ENCODE assay signal across 7 mouse cellular contexts in the genomic region with DNA sequence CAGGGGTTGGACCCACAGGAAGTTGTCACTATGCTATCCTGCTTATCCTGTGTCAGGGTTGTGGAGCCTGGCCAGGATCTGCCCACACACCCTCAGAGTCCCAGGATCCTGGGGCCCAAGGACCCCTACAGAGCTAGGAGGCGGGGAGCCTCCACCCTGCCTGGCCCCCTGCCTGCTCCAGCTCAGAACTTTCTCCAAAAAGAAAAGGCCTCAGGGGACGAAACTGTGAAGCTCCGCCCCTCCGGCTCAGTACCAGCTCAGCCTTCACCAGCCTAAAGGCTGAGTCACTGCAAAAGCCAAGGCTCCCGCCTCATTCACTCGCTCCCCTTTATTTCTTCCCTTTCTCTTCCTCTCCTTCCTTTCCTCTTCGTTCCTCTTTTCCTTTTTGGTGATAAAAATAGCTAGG. TPM values are rescaled to one million over a fixed set of nuclear protein-coding genes. Genes with fewer than 3 reads are reported as not detected.
A peak's percentile ranks its signal among the peaks of the same experiment; 100 is the strongest.
DNase-seq lines count a peak whose midpoint lies in the region; ATAC-seq and TF ChIP-seq lines count a peak whose summit lies in the region.

No protein-coding gene starts in this region.

- no peak for TF ChIP-seq CTCF in G1E (IDR thresholded peaks at IDR 0.05; ENCODE audit: low read depth, low read length)

- H3K9ac ChIP-seq in hindbrain, embryonic 14.5 days = no peak overlapping the region
- no peak overlapping the region for H3K9ac ChIP-seq in liver, embryonic 11.5 days (ENCODE audit: low read depth, low read length)
- peak overlapping the region; percentile 14; the same call in 1 of the 2 replicates for H3K9ac ChIP-seq in neural tube, embryonic 13.5 days

- H3K9me3 ChIP-seq in G1E (replicated peaks) = no peaks in the 10 kb centered on the region
- H3K9me3 ChIP-seq in hindbrain, embryonic 14.5 days (ENCODE audit: control insufficient read depth, low read length) = no peaks in the 10 kb centered on the region
- H3K9me3 ChIP-seq in liver, embryonic 11.5 days (ENCODE audit: control insufficient read depth, low read length) = no peaks in the 10 kb centered on the region
- no peaks in the 10 kb centered on the region for H3K9me3 ChIP-seq in neural tube, embryonic 13.5 days

- peaks cover 46% of the 10 kb centered on the region for H3K27me3 ChIP-seq in G1E (ENCODE audit: insufficient read depth, low read length)
- H3K27me3 ChIP-seq in hindbrain, embryonic 14.5 days (ENCODE audit: control insufficient read depth, insufficient read depth, low read length) = peaks cover 19% of the 10 kb centered on the region
- peaks cover 22% of the 10 kb centered on the region for H3K27me3 ChIP-seq in liver, embryonic 11.5 days (replicated peaks; ENCODE audit: control insufficient read depth, insufficient read depth, low read length)
- peaks cover 23% of the 10 kb centered on the region for H3K27me3 ChIP-seq in neural tube, embryonic 13.5 days

- DNase-seq in G1E (ENCODE audit: low spot score) = peak; percentile 50
- DNase-seq in adrenal gland, postnatal 10 days = peak; percentile 90
- DNase-seq in forelimb bud, embryonic 11.5 days (ENCODE audit: low read depth, low spot score) = peak; percentile 52
- no peak for DNase-seq in hindbrain, embryonic 14.5 days (ENCODE audit: low spot score)
- DNase-seq in liver, embryonic 11.5 days (ENCODE audit: low spot score) = no peak
- DNase-seq in T-cell, adult 2 months (ENCODE audit: low spot score) = no peak

- no peak overlapping the region; the same call in 1 of the 2 replicates for H3K4me3 ChIP-seq in G1E (ENCODE audit: low read depth, low read length)
- no peak overlapping the region for H3K4me3 ChIP-seq in hindbrain, embryonic 14.5 days (replicated peaks; ENCODE audit: low read length)
- no peak overlapping the region for H3K4me3 ChIP-seq in liver, embryonic 11.5 days (ENCODE audit: low read depth, low read length)
- no peak overlapping the region for H3K4me3 ChIP-seq in neural tube, embryonic 13.5 days

- peaks cover 19% of the 10 kb centered on the region for H3K4me1 ChIP-seq in G1E (ENCODE audit: insufficient read depth, low read depth, low read length)
- H3K4me1 ChIP-seq in hindbrain, embryonic 14.5 days (replicated peaks; ENCODE audit: control insufficient read depth, insufficient read depth, low read length) = peaks cover 31% of the 10 kb centered on the region
- H3K4me1 ChIP-seq in liver, embryonic 11.5 days (replicated peaks; ENCODE audit: control insufficient read depth, insufficient read depth, low read length) = peaks cover 15% of the 10 kb centered on the region
- peaks cover 53% of the 10 kb centered on the region for H3K4me1 ChIP-seq in neural tube, embryonic 13.5 days (replicated peaks)

- ATAC-seq in G1E (ENCODE audit: extremely low read depth, insufficient number of reproducible peaks, low FRiP score, poor library complexity, severe bottlenecking) = no peak
- no peak; the same call in 1 of the 2 replicates for ATAC-seq in hindbrain, embryonic 14.5 days (ENCODE audit: low FRiP score)
- peak; percentile 22; the same call in 1 of the 2 replicates for ATAC-seq in liver, embryonic 11.5 days (replicated peaks; ENCODE audit: low FRiP score)
- peak; percentile 30; the same call in 1 of the 2 replicates for ATAC-seq in neural tube, embryonic 13.5 days (ENCODE audit: low read depth)

- 9% methylated on average over 7 of the region's 7 CpGs for WGBS in hindbrain, embryonic 14.5 days
- 15% methylated on average over 7 of the region's 7 CpGs for WGBS in liver, embryonic 11.5 days
- 7% methylated on average over 7 of the region's 7 CpGs for WGBS in neural tube, embryonic 13.5 days

- H3K36me3 ChIP-seq in G1E (replicated peaks) = no peaks in the 10 kb centered on the region
- H3K36me3 ChIP-seq in hindbrain, embryonic 14.5 days (replicated peaks; ENCODE audit: control insufficient read depth, insufficient read depth) = no peaks in the 10 kb centered on the region
- no peaks in the 10 kb centered on the region for H3K36me3 ChIP-seq in liver, embryonic 11.5 days (ENCODE audit: control insufficient read depth, insufficient read depth, low read length)
- H3K36me3 ChIP-seq in neural tube, embryonic 13.5 days = no peaks in the 10 kb centered on the region

- H3K27ac ChIP-seq in hindbrain, embryonic 14.5 days = peak overlapping the region; percentile 44
- H3K27ac ChIP-seq in liver, embryonic 11.5 days (ENCODE audit: low read depth, low read length) = peak overlapping the region; percentile 13; the same call in 1 of the 2 replicates
- peak overlapping the region; percentile 73 for H3K27ac ChIP-seq in neural tube, embryonic 13.5 days (replicated peaks)

- no peak overlapping the region; the same call in 1 of the 2 replicates for H3K4me2 ChIP-seq in hindbrain, embryonic 14.5 days (replicated peaks)
- H3K4me2 ChIP-seq in liver, embryonic 11.5 days = no peak overlapping the region
- no peak overlapping the region for H3K4me2 ChIP-seq in neural tube, embryonic 13.5 days

RNA-seq across cellular contexts. Expression of a gene that starts 9.0 kb away (rescaled TPM):
- not detected in 2 replicates for total RNA-seq in G1E (2014; fragmentation: Nextera tagmentation)
- 0.06 and 0.71 TPM in 2 replicates for total RNA-seq in G1E (2017)
- 0.02 and 0.06 TPM in 2 replicates for polyA plus RNA-seq in G1E (2012)
- 10 to 100 TPM; 27.1 to 36.4 TPM for total RNA-seq in adrenal gland, postnatal 10 days (2021)
- 23.3 and 25.6 TPM in 2 replicates for polyA plus RNA-seq in hindbrain, embryonic 14.5 days (2014; fragmentation: Nextera tagmentation; extraction: Ambion mirVana)
- polyA plus RNA-seq in liver, embryonic 11.5 days (2014; fragmentation: Nextera tagmentation; extraction: Ambion mirVana) = 7.1 and 10.5 TPM in 2 replicates
- polyA plus RNA-seq in neural tube, embryonic 13.5 days (2015; fragmentation: Nextera tagmentation; extraction: Ambion mirVana) = 19.3 and 20.5 TPM in 2 replicates

Comparison
In these comparisons a context has a peak if more than half of its experiments do, and no peak if none do; other contexts are left out.
1. ATAC-seq: peak in liver, embryonic 11.5 days (single experiment) and neural tube, embryonic 13.5 days (single experiment); none in G1E (single experiment) and hindbrain, embryonic 14.5 days (single experiment).
2. DNase-seq: peak in G1E (single experiment), adrenal gland, postnatal 10 days (single experiment) and forelimb bud, embryonic 11.5 days (single experiment); none in hindbrain, embryonic 14.5 days (single experiment), liver, embryonic 11.5 days (single experiment) and T-cell, adult 2 months (single experiment).
3. H3K27ac ChIP-seq: peak in every context shown above with its lines; median percentile 73 in neural tube, embryonic 13.5 days; 44 in hindbrain, embryonic 14.5 days; 13 in liver, embryonic 11.5 days.